Mouse (Mus musculus) midbrain, embryonic 15.5 days (tissue): ENCODE measurements around the gene Ctsh. TPM values are rescaled to one million over a fixed set of nuclear protein-coding genes. Genes with fewer than 3 reads are reported as not detected.
A peak's percentile ranks its signal among the peaks of the same experiment; 100 is the strongest.

Source experiments
- ATAC-seq: fragments of 200-750 bp; cut with Nextera tagmentation; replicated peaks from 2 replicates; pipeline ENCODE4 v1.8.0; 2017; ENCODE audit warnings: moderate TSS enrichment
- H3K27ac ChIP-seq: fragments of 300-500 bp; sonication (generic); 2 replicates; pipeline ENCODE4 v1.5.1; 2015; ENCODE audit warnings: mild to moderate bottlenecking, inconsistent platforms
- H3K27me3 ChIP-seq: fragments of 300-500 bp; sonication (generic); replicated peaks from 2 replicates; pipeline ENCODE4 v1.6.1; 2015; ENCODE audit warnings: inconsistent platforms
- H3K36me3 ChIP-seq: fragments of 300-500 bp; sonication (generic); replicated peaks from 2 replicates; pipeline ENCODE4 v1.6.1; 2015; ENCODE audit warnings: inconsistent platforms
- H3K4me1 ChIP-seq: fragments of 300-500 bp; sonication (generic); 2 replicates; pipeline ENCODE4 v1.6.1; 2015; ENCODE audit warnings: inconsistent platforms
- H3K4me2 ChIP-seq: fragments of 300-500 bp; sonication (generic); 2 replicates; pipeline ENCODE4 v1.6.1; 2015; ENCODE audit warnings: inconsistent platforms, mild to moderate bottlenecking, moderate library complexity
- H3K4me3 ChIP-seq: fragments of 300-500 bp; sonication (generic); 2 replicates; pipeline ENCODE4 v1.5.1; 2015; ENCODE audit warnings: mild to moderate bottlenecking, inconsistent platforms
- H3K9ac ChIP-seq: fragments of 300-500 bp; sonication (generic); 2 replicates; pipeline ENCODE4 v1.6.1; 2015; ENCODE audit warnings: mild to moderate bottlenecking, inconsistent platforms
- H3K9me3 ChIP-seq: fragments of 300-500 bp; sonication (generic); 2 replicates; pipeline ENCODE4 v1.6.1; 2016; ENCODE audit warnings: inconsistent platforms
- WGBS: fragments of 180-500 bp; shearing (Covaris S2); methylation state at CpG from one replicate; pipeline ENCODE4 v1.1.7; 2015; ENCODE audit warnings: mixed read lengths; 5-methylcytosine and 5-hydroxymethylcytosine counted together
- polyA plus RNA-seq: library from polyadenylated mRNA; unstranded; fragments of >200 nt; fragmentation: Nextera tagmentation; extraction: Ambion mirVana; gene quantifications from 2 replicates; pipeline ENCODE4 v1.2.1, GENCODE M21; 2015

Ctsh gene
- polyA plus RNA-seq, 1 experiment from 2014 or later, result 21.3 TPM

DNA sequence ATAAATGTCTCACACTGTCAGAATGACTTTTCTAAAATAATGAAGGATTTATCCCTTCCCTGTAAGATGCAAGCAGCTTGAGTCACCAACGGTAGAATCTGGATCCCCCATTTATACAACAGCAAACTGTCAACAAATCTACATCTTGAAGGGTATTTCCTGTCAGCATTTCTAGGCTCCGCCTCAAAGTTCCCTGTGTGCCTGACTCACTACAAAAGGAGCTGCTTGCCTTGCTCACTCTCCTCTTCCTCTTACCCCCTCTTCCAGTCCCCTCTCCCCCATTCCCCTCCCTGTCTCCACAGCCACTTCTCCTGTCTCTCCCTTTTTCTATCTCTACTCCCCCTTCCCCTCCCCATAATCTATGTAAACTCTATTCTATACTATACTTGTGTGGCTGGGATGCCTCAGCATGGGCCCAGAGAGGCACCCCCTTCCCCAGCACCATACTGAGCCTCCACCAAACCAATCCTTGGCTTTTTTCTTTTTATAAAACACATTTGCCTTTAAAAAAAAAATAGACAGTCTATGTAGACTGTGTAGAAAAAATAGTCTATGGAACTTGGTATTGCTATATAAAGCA is 34.0 kb downstream of the Ctsh start:
- Histone ChIP-seq H3K4me2 (no peak overlapping the region), H3K27ac (no peak overlapping the region), H3K9me3 (no peaks in the 10 kb centered on the region), H3K27me3 (no peaks in the 10 kb centered on the region), H3K36me3 (peaks cover 34% of the 10 kb centered on the region), H3K9ac (no peak overlapping the region), H3K4me1 (no peaks in the 10 kb centered on the region), H3K4me3 (no peak overlapping the region)
- peak; percentile 56 for ATAC-seq
- WGBS, result 89% methylated on average over 2 of the region's 2 CpGs

DNA sequence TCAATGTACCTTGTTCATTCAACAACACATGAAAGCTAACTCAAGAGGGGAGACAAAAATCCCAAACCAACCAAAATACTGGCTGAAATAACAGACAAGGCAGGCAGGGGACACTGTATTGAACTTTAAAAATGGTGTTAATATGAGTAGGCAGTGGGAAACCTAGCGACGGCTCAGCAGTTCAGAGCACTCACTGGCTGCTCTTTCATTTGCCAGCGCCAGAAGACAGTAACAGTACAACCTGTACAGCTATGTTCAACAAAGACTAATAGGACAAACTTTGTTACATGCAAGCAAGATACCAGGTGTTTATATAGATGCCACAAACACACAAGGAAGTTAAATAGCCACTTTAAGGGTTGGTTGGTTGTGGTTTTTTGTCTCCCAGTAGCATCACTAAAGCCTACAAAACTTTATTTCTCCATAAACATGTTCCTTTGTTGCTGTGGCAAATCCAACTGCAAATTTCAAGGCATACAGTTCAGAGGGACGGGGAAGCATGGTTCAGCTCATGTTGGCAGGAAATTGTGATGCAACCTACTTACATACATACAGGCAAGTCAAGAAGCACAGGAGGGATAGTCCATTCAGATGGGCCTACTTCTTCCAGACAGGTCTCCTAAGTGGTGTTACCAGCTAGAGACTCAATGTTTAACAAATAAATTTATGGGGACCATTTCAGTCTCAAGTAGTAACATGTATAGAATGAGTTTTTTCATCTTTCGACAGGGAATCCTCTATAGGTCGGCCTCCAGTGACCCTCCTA is 35.6 kb downstream of the Ctsh start:
- ATAC-seq, result no peak
- Histone ChIP-seq H3K4me3 (no peak overlapping the region), H3K36me3 (peaks cover 34% of the 10 kb centered on the region), H3K9ac (no peak overlapping the region), H3K4me2 (no peak overlapping the region), H3K27ac (no peak overlapping the region), H3K4me1 (no peaks in the 10 kb centered on the region), H3K27me3 (no peaks in the 10 kb centered on the region), H3K9me3 (no peaks in the 10 kb centered on the region)
- WGBS, result 95% methylated on average over 6 of the region's 6 CpGs

DNA sequence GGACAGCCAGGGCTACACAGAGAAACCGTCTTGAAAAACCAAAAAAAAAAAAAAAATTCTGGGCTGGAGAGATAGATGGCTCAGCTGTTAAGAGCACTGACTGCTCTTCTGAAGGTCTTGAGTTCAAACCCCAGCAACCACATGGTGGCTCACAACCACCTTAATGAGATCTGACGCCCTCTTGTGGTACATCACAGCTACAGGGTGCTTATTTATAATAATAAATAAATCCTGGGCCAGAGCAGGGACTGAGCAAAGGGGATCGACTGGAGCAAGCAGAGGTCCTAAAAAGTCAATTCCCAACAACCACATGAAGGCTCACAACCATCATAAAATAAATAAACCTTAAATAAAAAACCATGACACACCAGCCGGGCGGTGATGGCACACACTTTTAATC is 45.0 kb downstream of the Ctsh start:
- no peak overlapping the region for H3K4me2 ChIP-seq
- no peaks in the 10 kb centered on the region for H3K4me1 ChIP-seq
- H3K9me3 ChIP-seq, result no peaks in the 10 kb centered on the region
- 90% methylated on average over 5 of the region's 5 CpGs for WGBS
- no peak overlapping the region for H3K4me3 ChIP-seq
- peaks cover 51% of the 10 kb centered on the region for H3K36me3 ChIP-seq
- ATAC-seq, result 0 out of 2 replicates have a peak, but pooled peaks have one; percentile 7
- H3K27ac ChIP-seq, result no peak overlapping the region
- no peaks in the 10 kb centered on the region for H3K27me3 ChIP-seq
- H3K9ac ChIP-seq, result no peak overlapping the region

DNA sequence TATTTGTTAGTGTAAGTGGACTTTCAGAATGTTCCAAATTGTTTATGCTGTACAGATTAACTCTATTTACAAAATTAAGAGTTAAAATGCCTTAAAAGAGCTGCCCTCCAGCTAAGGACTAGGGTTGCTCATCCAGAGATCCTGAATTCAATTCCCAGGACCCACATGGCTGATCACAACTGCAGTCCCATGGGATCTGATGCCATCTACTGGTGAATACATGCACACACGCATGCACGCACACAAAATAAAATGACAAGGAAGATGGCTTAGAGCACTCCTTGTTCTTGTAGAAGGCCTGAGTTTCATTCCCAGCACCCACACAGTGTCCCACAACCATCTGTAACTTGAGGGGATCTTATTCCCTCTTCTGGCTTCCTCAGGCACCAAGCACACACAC is 46.8 kb downstream of the Ctsh start:
- H3K27ac ChIP-seq, result no peak overlapping the region
- no peak overlapping the region for H3K4me3 ChIP-seq
- no peak overlapping the region for H3K9ac ChIP-seq
- H3K4me1 ChIP-seq, result no peaks in the 10 kb centered on the region
- no peaks in the 10 kb centered on the region for H3K9me3 ChIP-seq
- H3K27me3 ChIP-seq, result no peaks in the 10 kb centered on the region
- ATAC-seq, result peak; percentile 43; the same call in 1 of the 2 replicates
- peaks cover 43% of the 10 kb centered on the region for H3K36me3 ChIP-seq
- 68% methylated on average over 2 of the region's 2 CpGs for WGBS
- H3K4me2 ChIP-seq, result no peak overlapping the region

GRCm38 (mm10) chr9:90105462-90105861 is 51.5 kb downstream of the Ctsh start:
- no peak overlapping the region for H3K4me3 ChIP-seq
- H3K27me3 ChIP-seq, result no peaks in the 10 kb centered on the region
- peaks cover 18% of the 10 kb centered on the region; the same call in 1 of the 2 replicates for H3K4me1 ChIP-seq
- H3K9me3 ChIP-seq, result no peaks in the 10 kb centered on the region
- no peak overlapping the region for H3K27ac ChIP-seq
- ATAC-seq, result no peak
- WGBS, result 89% methylated on average over 1 of the region's 1 CpGs
- H3K4me2 ChIP-seq, result no peak overlapping the region
- peaks cover 12% of the 10 kb centered on the region for H3K36me3 ChIP-seq
- H3K9ac ChIP-seq, result no peak overlapping the region

GRCm38 (mm10) chr9:90106915-90107314 is 53.0 kb downstream of the Ctsh start:
- ATAC-seq, result no peak
- no peak overlapping the region for H3K9ac ChIP-seq
- no peak overlapping the region for H3K27ac ChIP-seq
- H3K27me3 ChIP-seq, result no peaks in the 10 kb centered on the region
- 92% methylated on average over 1 of the region's 1 CpGs for WGBS
- H3K36me3 ChIP-seq, result peaks cover 2% of the 10 kb centered on the region; the same call in 1 of the 2 replicates
- no peak overlapping the region for H3K4me2 ChIP-seq
- H3K4me1 ChIP-seq, result peaks cover 25% of the 10 kb centered on the region
- no peak overlapping the region for H3K4me3 ChIP-seq
- H3K9me3 ChIP-seq, result no peaks in the 10 kb centered on the region

GRCm38 (mm10) chr9:90108272-90108671 is 54.3 kb downstream of the Ctsh start:
- no peaks in the 10 kb centered on the region for H3K9me3 ChIP-seq
- ATAC-seq, result no peak
- H3K4me2 ChIP-seq, result no peak overlapping the region
- H3K4me3 ChIP-seq, result no peak overlapping the region
- no peak overlapping the region for H3K27ac ChIP-seq
- no peaks in the 10 kb centered on the region; the same call in 1 of the 2 replicates for H3K36me3 ChIP-seq
- no peak overlapping the region for H3K9ac ChIP-seq
- H3K4me1 ChIP-seq, result peaks cover 37% of the 10 kb centered on the region
- H3K27me3 ChIP-seq, result no peaks in the 10 kb centered on the region

DNA sequence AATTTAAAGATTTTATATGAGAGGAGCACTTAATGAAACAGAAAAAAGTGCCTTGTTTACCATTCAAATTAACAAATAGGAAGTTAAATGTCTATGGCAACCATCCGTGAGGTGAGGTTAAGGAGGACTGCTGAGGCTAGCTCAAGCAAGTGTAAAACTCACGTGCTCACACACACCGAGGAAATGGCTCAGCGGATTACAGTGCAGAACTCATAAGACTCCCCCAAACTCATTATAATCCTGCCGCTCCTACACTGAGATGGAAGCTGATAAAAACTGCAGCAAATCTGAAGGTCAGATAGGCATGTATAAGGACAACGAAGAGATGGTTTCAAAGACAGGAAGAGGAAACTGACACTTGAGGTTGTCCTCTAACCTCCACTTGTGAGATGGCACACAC is 55.4 kb downstream of the Ctsh start:
- Histone ChIP-seq H3K4me3 (no peak overlapping the region), H3K27me3 (no peaks in the 10 kb centered on the region), H3K9me3 (no peaks in the 10 kb centered on the region), H3K9ac (no peak overlapping the region), H3K27ac (no peak overlapping the region), H3K36me3 (no peaks in the 10 kb centered on the region), H3K4me1 (peaks cover 37% of the 10 kb centered on the region), H3K4me2 (no peak overlapping the region)
- 79% methylated on average over 6 of the region's 6 CpGs for WGBS
- no peak for ATAC-seq

DNA sequence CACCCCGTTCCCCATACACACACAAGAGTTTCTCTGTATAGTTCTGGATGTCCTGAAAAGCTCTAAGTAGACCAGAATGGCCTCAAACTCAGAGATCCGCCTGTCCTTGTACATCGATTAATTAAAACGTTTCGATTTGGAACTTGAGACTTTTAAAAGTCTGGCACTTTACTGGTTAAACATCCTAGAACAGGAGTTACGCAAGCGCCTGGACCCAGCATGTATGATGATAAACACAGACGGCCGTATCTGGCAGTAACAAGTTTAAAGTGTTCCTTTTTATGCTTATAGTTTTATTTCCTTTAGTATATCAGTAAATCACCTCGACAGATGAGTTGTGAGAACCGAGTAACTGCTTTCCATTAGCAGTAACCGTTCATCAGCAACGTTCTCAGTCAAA is 59.2 kb downstream of the Ctsh start:
- Histone ChIP-seq H3K27me3 (peaks cover 6% of the 10 kb centered on the region; the same call in 1 of the 2 replicates), H3K9me3 (no peaks in the 10 kb centered on the region), H3K4me2 (peak overlapping the region; percentile 89), H3K36me3 (no peaks in the 10 kb centered on the region), H3K27ac (peak overlapping the region; percentile 100), H3K4me1 (peaks cover 36% of the 10 kb centered on the region), H3K4me3 (peak overlapping the region; percentile 96), H3K9ac (peak overlapping the region; percentile 96)
- 1% methylated on average over 13 of the region's 13 CpGs for WGBS
- ATAC-seq, result no peak

- Histone ChIP-seq H3K27ac (peak overlapping the region; percentile 100), H3K4me2 (peak overlapping the region; percentile 89), H3K9ac (peak overlapping the region; percentile 96), H3K4me1 (peaks cover 32% of the 10 kb centered on the region), H3K4me3 (peak overlapping the region; percentile 96), H3K36me3 (no peaks in the 10 kb centered on the region), H3K27me3 (peaks cover 6% of the 10 kb centered on the region; the same call in 1 of the 2 replicates), H3K9me3 (no peaks in the 10 kb centered on the region)
- ATAC-seq, result peak; percentile 79
- WGBS, result under 1% methylated on average over 82 of the region's 82 CpGs
These were observed 60.0 kb downstream of the Ctsh start for GRCm38 (mm10) chr9:90113651-90114566.

- H3K9me3 ChIP-seq, result no peaks in the 10 kb centered on the region
- peak within 1 kb of the TSS; percentile 96 for H3K4me3 ChIP-seq
- ATAC-seq, result peak; percentile 99
- no peaks in the 10 kb centered on the region for H3K36me3 ChIP-seq
- peaks cover 24% of the 10 kb centered on the region for H3K4me1 ChIP-seq
- peak within 1 kb of the TSS; percentile 89 for H3K4me2 ChIP-seq
- H3K27me3 ChIP-seq, result peaks cover 6% of the 10 kb centered on the region; the same call in 1 of the 2 replicates
- WGBS, result 1% methylated on average over 40 of the region's 40 CpGs
- H3K27ac ChIP-seq, result peak within 1 kb of the TSS; percentile 100
- peak within 1 kb of the TSS; percentile 96 for H3K9ac ChIP-seq
These were observed 60.8 kb downstream of the Ctsh start, which contains the start of gene Morf4l1 for GRCm38 (mm10) chr9:90114567-90115307. Gene Morf4l1, minus strand, starts transcription at chr9:90114774.
